Mouse (Mus musculus): ENCODE data around the gene Psmc1. TPM values are rescaled to one million over a fixed set of nuclear protein-coding genes. Genes with fewer than 3 reads are reported as not detected.

Psmc1 gene
- polyA plus RNA-seq, 1 experiment from 2014 or later: 155 TPM

- no peaks in the 10 kb centered on the region for H3K9me3 ChIP-seq (ENCODE audit: control insufficient read depth)
- no peak for ATAC-seq
- no peak overlapping the region for H3K9ac ChIP-seq (ENCODE audit: low read depth, low read length)
- no peak overlapping the region for H3K4me2 ChIP-seq (replicated peaks; ENCODE audit: low read depth)
- WGBS: 65% methylated on average over 7 of the region's 7 CpGs
- TF ChIP-seq CTCF (IDR thresholded peaks at IDR 0.05; ENCODE audit: low read depth): no peak
- H3K4me1 ChIP-seq (replicated peaks; ENCODE audit: control insufficient read depth, insufficient read depth, low read length): no peaks in the 10 kb centered on the region
- H3K27me3 ChIP-seq (replicated peaks; ENCODE audit: control insufficient read depth, insufficient read depth, low read length): no peaks in the 10 kb centered on the region
- H3K4me3 ChIP-seq (ENCODE audit: low read depth, low read length): no peak overlapping the region
- H3K36me3 ChIP-seq (ENCODE audit: control insufficient read depth, insufficient read depth): no peaks in the 10 kb centered on the region
- no peak overlapping the region for H3K27ac ChIP-seq (ENCODE audit: low read depth, low read length)
Observed at GRCm38 (mm10) chr12:100172481-100172880, 62.5 kb downstream of the Psmc1 start.

Other genes starting within 250 kb of the Psmc1 start
- 3.2 and 3.3 TPM in 2 replicates for gene Efcab11, start 225.7 kb upstream of the Psmc1 start, polyA plus RNA-seq (2015; fragmentation: Nextera tagmentation; extraction: Ambion mirVana)
- gene Tdp1, start 225.6 kb upstream of the Psmc1 start, polyA plus RNA-seq (2015; fragmentation: Nextera tagmentation; extraction: Ambion mirVana): 9.1 and 9.6 TPM in 2 replicates
- gene Kcnk13, start 145.7 kb upstream of the Psmc1 start, polyA plus RNA-seq (2015; fragmentation: Nextera tagmentation; extraction: Ambion mirVana): 0.43 and 0.47 TPM in 2 replicates
- 7.8 and 8.6 TPM in 2 replicates for gene Nrde2, start 49.5 kb downstream of the Psmc1 start, polyA plus RNA-seq (2015; fragmentation: Nextera tagmentation; extraction: Ambion mirVana)
- 3,331 and 3,461 TPM in 2 replicates for gene Calm1, start 89.3 kb downstream of the Psmc1 start, polyA plus RNA-seq (2015; fragmentation: Nextera tagmentation; extraction: Ambion mirVana)

Measured in intestine, postnatal 0 days (tissue).